ENCODE assay signal across 31 mouse cellular contexts in the genomic region with DNA sequence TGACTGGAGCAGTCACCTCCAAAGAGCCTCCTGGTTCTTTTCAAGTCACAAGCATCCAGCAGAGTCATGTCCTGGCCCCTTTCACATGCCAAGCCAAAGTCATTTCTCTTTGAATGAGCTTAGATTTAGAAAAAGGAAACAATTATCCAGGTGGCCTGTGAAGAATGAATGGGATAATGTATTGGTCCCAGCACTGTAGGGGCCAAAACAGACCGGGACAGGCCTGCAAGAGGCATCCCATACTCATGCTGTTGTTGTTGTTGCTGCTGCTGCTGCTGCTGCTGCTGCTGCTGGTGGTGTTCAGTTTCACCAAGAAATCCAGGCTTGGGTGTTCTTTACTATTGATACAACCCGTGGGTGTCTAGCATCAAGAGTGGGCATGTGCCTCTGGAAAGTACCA.
DNase-seq lines count a peak whose midpoint lies in the region; ATAC-seq lines count a peak whose summit lies in the region.
"Had no signal": no experiment of that assay in that cellular context is flagged by ENCODE, and none has a peak within 500 bp of the region (broad histone marks: within the 10 kb centered on the region; RNA-seq: fewer than 3 reads in every experiment).

No protein-coding gene starts in this region.

- no peaks in the 10 kb centered on the region for H3K36me3 ChIP-seq in embryonic facial prominence, embryonic 13.5 days
- no peaks in the 10 kb centered on the region for H3K36me3 ChIP-seq in embryonic facial prominence, embryonic 10.5 days (replicated peaks)
- no peaks in the 10 kb centered on the region for H3K36me3 ChIP-seq in limb, embryonic 13.5 days
- H3K36me3 ChIP-seq in limb, embryonic 10.5 days: no peaks in the 10 kb centered on the region
- H3K36me3 ChIP-seq in embryonic facial prominence, embryonic 15.5 days: no peaks in the 10 kb centered on the region
- no peaks in the 10 kb centered on the region for H3K36me3 ChIP-seq in liver, embryonic 11.5 days (ENCODE audit: control insufficient read depth, insufficient read depth, low read length)
- H3K36me3 ChIP-seq: forebrain, embryonic 10.5 days; G1E; heart, embryonic 10.5 days; heart, embryonic 13.5 days had no signal

- no peak overlapping the region for H3K4me3 ChIP-seq in embryonic facial prominence, embryonic 13.5 days
- H3K4me3 ChIP-seq in embryonic facial prominence, embryonic 10.5 days: no peak overlapping the region
- H3K4me3 ChIP-seq in limb, embryonic 13.5 days: no peak overlapping the region
- no peak overlapping the region for H3K4me3 ChIP-seq in limb, embryonic 10.5 days
- H3K4me3 ChIP-seq in embryonic facial prominence, embryonic 15.5 days (replicated peaks): no peak overlapping the region
- H3K4me3 ChIP-seq in liver, embryonic 11.5 days (ENCODE audit: low read depth, low read length): no peak overlapping the region
- H3K4me3 ChIP-seq: forebrain, embryonic 10.5 days; forebrain, embryonic 13.5 days; heart, adult 2 months; heart, embryonic 10.5 days; heart, embryonic 13.5 days had no signal

- H3K9ac ChIP-seq in embryonic facial prominence, embryonic 13.5 days: no peak overlapping the region
- no peak overlapping the region for H3K9ac ChIP-seq in limb, embryonic 13.5 days
- no peak overlapping the region for H3K9ac ChIP-seq in embryonic facial prominence, embryonic 15.5 days
- H3K9ac ChIP-seq in liver, embryonic 11.5 days (ENCODE audit: low read depth, low read length): no peak overlapping the region
- H3K9ac ChIP-seq: forebrain, embryonic 13.5 days; heart, embryonic 13.5 days; hindbrain, embryonic 14.5 days had no signal

- H3K9me3 ChIP-seq in embryonic facial prominence, embryonic 13.5 days: no peaks in the 10 kb centered on the region
- no peaks in the 10 kb centered on the region for H3K9me3 ChIP-seq in embryonic facial prominence, embryonic 10.5 days
- no peaks in the 10 kb centered on the region for H3K9me3 ChIP-seq in limb, embryonic 13.5 days
- H3K9me3 ChIP-seq in limb, embryonic 10.5 days (replicated peaks): no peaks in the 10 kb centered on the region
- H3K9me3 ChIP-seq in embryonic facial prominence, embryonic 15.5 days (replicated peaks): no peaks in the 10 kb centered on the region
- no peaks in the 10 kb centered on the region for H3K9me3 ChIP-seq in liver, embryonic 11.5 days (ENCODE audit: control insufficient read depth, low read length)
- H3K9me3 ChIP-seq: forebrain, embryonic 10.5 days; forebrain, embryonic 13.5 days; G1E; heart, embryonic 10.5 days; heart, embryonic 13.5 days had no signal

- H3K27ac ChIP-seq in embryonic facial prominence, embryonic 13.5 days: peak overlapping the region; percentile 99
- no peak overlapping the region for H3K27ac ChIP-seq in embryonic facial prominence, embryonic 10.5 days (replicated peaks)
- H3K27ac ChIP-seq in limb, embryonic 13.5 days: peak overlapping the region; percentile 39; the same call in 1 of the 2 replicates
- H3K27ac ChIP-seq in limb, embryonic 10.5 days: no peak overlapping the region
- H3K27ac ChIP-seq in embryonic facial prominence, embryonic 15.5 days (replicated peaks): peak overlapping the region; percentile 65
- H3K27ac ChIP-seq in liver, embryonic 11.5 days (ENCODE audit: low read depth, low read length): no peak overlapping the region
- H3K27ac ChIP-seq: forebrain, embryonic 13.5 days; heart, adult 2 months; heart, embryonic 10.5 days; heart, embryonic 13.5 days; hindbrain, embryonic 14.5 days; hindbrain, postnatal 0 days had no signal

- DNase-seq in embryonic facial prominence, embryonic 10.5 days (ENCODE audit: low spot score): no peak
- DNase-seq in limb, embryonic 10.5 days (ENCODE audit: low spot score): no peak
- DNase-seq in WW6 (ENCODE audit: low read depth, low spot score): peak; percentile 40
- DNase-seq in liver, embryonic 11.5 days (ENCODE audit: low spot score): no peak
- no peak for DNase-seq in T-cell, adult 2 months (ENCODE audit: low spot score)
- DNase-seq: adrenal gland, adult 2 months; adrenal gland, postnatal 14 days; cerebellum, adult 11 months; cerebellum, adult 8-10 months; cerebellum, postnatal 10 days; cerebellum, postnatal 36 days; embryo, embryonic 11 days; gastrocnemius, postnatal 10 days; gastrocnemius, postnatal 36 days; heart, adult 2 months; heart, postnatal 14 days; heart, postnatal 4 days; kidney, adult 11 months had no signal

- no peaks in the 10 kb centered on the region for H3K27me3 ChIP-seq in embryonic facial prominence, embryonic 13.5 days
- H3K27me3 ChIP-seq in embryonic facial prominence, embryonic 10.5 days (replicated peaks; ENCODE audit: low read depth, poor library complexity, severe bottlenecking): peaks cover 44% of the 10 kb centered on the region
- H3K27me3 ChIP-seq in limb, embryonic 13.5 days: 0 out of 2 replicates have a peak, but pooled peaks cover 4% of the 10 kb centered on the region
- H3K27me3 ChIP-seq in limb, embryonic 10.5 days (ENCODE audit: low read depth, poor library complexity, severe bottlenecking): peaks cover 19% of the 10 kb centered on the region
- no peaks in the 10 kb centered on the region for H3K27me3 ChIP-seq in embryonic facial prominence, embryonic 15.5 days
- no peaks in the 10 kb centered on the region for H3K27me3 ChIP-seq in liver, embryonic 11.5 days (replicated peaks; ENCODE audit: control insufficient read depth, insufficient read depth, low read length)
- H3K27me3 ChIP-seq: Patski had no signal

- no peak for ATAC-seq in embryonic facial prominence, embryonic 13.5 days (ENCODE audit: insufficient number of reproducible peaks, insufficient read depth, low FRiP score, low TSS enrichment, low read depth)
- ATAC-seq in limb, embryonic 13.5 days (ENCODE audit: low FRiP score, low read depth): no peak
- ATAC-seq in embryonic facial prominence, embryonic 15.5 days (ENCODE audit: insufficient number of reproducible peaks, low FRiP score, low TSS enrichment, low read depth): no peak
- ATAC-seq in liver, embryonic 11.5 days (replicated peaks; ENCODE audit: low FRiP score): no peak
- ATAC-seq: forebrain, embryonic 16.5 days; hindbrain, postnatal 0 days; inflammation-experienced regulatory T-cells, adult 6 months; Patski had no signal

- 12% methylated on average over 2 of the region's 2 CpGs for WGBS in embryonic facial prominence, embryonic 13.5 days
- 16% methylated on average over 2 of the region's 2 CpGs for WGBS in embryonic facial prominence, embryonic 10.5 days
- 25% methylated on average over 2 of the region's 2 CpGs for WGBS in limb, embryonic 13.5 days
- 11% methylated on average over 2 of the region's 2 CpGs for WGBS in limb, embryonic 10.5 days
- 22% methylated on average over 2 of the region's 2 CpGs for WGBS in embryonic facial prominence, embryonic 15.5 days
- WGBS in liver, embryonic 11.5 days: 37% methylated on average over 2 of the region's 2 CpGs

- H3K4me2 ChIP-seq in embryonic facial prominence, embryonic 13.5 days: no peak overlapping the region
- no peak overlapping the region for H3K4me2 ChIP-seq in limb, embryonic 13.5 days (replicated peaks)
- no peak overlapping the region for H3K4me2 ChIP-seq in embryonic facial prominence, embryonic 15.5 days (replicated peaks)
- H3K4me2 ChIP-seq in liver, embryonic 11.5 days: no peak overlapping the region
- H3K4me2 ChIP-seq: forebrain, embryonic 13.5 days; heart, embryonic 13.5 days; hindbrain, embryonic 14.5 days had no signal

- peaks cover 59% of the 10 kb centered on the region for H3K4me1 ChIP-seq in embryonic facial prominence, embryonic 13.5 days
- peaks cover 44% of the 10 kb centered on the region for H3K4me1 ChIP-seq in embryonic facial prominence, embryonic 10.5 days
- peaks cover 59% of the 10 kb centered on the region for H3K4me1 ChIP-seq in limb, embryonic 13.5 days
- H3K4me1 ChIP-seq in limb, embryonic 10.5 days: peaks cover 42% of the 10 kb centered on the region
- H3K4me1 ChIP-seq in embryonic facial prominence, embryonic 15.5 days: peaks cover 54% of the 10 kb centered on the region
- peaks cover 13% of the 10 kb centered on the region for H3K4me1 ChIP-seq in liver, embryonic 11.5 days (replicated peaks; ENCODE audit: control insufficient read depth, insufficient read depth, low read length)

Comparison
In these comparisons a context has a peak if more than half of its experiments do, and no peak if none do; other contexts are left out.
1. H3K27ac ChIP-seq: peak in embryonic facial prominence, embryonic 13.5 days (single experiment), limb, embryonic 13.5 days (single experiment) and embryonic facial prominence, embryonic 15.5 days (single experiment); none in embryonic facial prominence, embryonic 10.5 days (single experiment), limb, embryonic 10.5 days (single experiment) and liver, embryonic 11.5 days (single experiment).